Comparison of ENCODE assay signal across 7 mouse cellular contexts in genomic region chr17:21635758-21636157, GRCm38 (mm10). TPM values are rescaled to one million over a fixed set of nuclear protein-coding genes. Genes with fewer than 3 reads are reported as not detected.
DNase-seq lines count a peak whose midpoint lies in the region; ATAC-seq lines count a peak whose summit lies in the region.
"Not testable (repeated sequence)": the region's sequence is repeated elsewhere in the genome, so short reads cannot be mapped to it uniquely, and the experiment has no call there.
"Had no signal": no experiment of that assay in that cellular context is flagged by ENCODE, and none has a peak within 500 bp of the region (broad histone marks: within the 10 kb centered on the region; RNA-seq: fewer than 3 reads in every experiment).

No protein-coding gene starts in this region.

- ATAC-seq in intestine, embryonic 14.5 days (replicated peaks; ENCODE audit: low FRiP score, low TSS enrichment, low read depth), result peak; percentile 62; the same call in 1 of the 2 replicates
- peak; percentile 79 for ATAC-seq in intestine, embryonic 15.5 days
- peak; percentile 80 for ATAC-seq in intestine, embryonic 16.5 days

- not testable (repeated sequence) for H3K27me3 ChIP-seq in intestine, embryonic 14.5 days (replicated peaks; ENCODE audit: control insufficient read depth, insufficient read depth, low read length); intestine, embryonic 15.5 days (replicated peaks); intestine, embryonic 16.5 days (replicated peaks; ENCODE audit: control insufficient read depth, insufficient read depth, low read length)

- not testable (repeated sequence) for H3K4me3 ChIP-seq in intestine, embryonic 14.5 days (ENCODE audit: low read depth, low read length); intestine, embryonic 15.5 days (replicated peaks); intestine, embryonic 16.5 days (ENCODE audit: low read length)

- H3K9me3 ChIP-seq in intestine, embryonic 14.5 days (ENCODE audit: control insufficient read depth, low read length); intestine, embryonic 15.5 days; intestine, embryonic 16.5 days (ENCODE audit: control insufficient read depth, low read length): not testable (repeated sequence)

- not testable (repeated sequence) for H3K36me3 ChIP-seq in intestine, embryonic 14.5 days (ENCODE audit: control insufficient read depth, insufficient read depth, low read length); intestine, embryonic 15.5 days; intestine, embryonic 16.5 days (ENCODE audit: control insufficient read depth, insufficient read depth, low read length)

- WGBS in intestine, embryonic 14.5 days, result 54% methylated on average over 4 of the region's 4 CpGs
- 42% methylated on average over 4 of the region's 4 CpGs for WGBS in intestine, embryonic 15.5 days
- WGBS in intestine, embryonic 16.5 days, result 54% methylated on average over 4 of the region's 4 CpGs

- DNase-seq in ZHBTc4 (ENCODE audit: low read depth, low spot score), result peak; percentile 18
- DNase-seq in intestine, embryonic 14.5 days (ENCODE audit: low spot score), result not testable (repeated sequence)

- H3K27ac ChIP-seq in intestine, embryonic 14.5 days (ENCODE audit: low read depth); intestine, embryonic 15.5 days; intestine, embryonic 16.5 days (ENCODE audit: low read length): not testable (repeated sequence)

- H3K4me2 ChIP-seq in intestine, embryonic 14.5 days (ENCODE audit: low read length); intestine, embryonic 15.5 days (replicated peaks); intestine, embryonic 16.5 days (ENCODE audit: low read depth, low read length): not testable (repeated sequence)

- not testable (repeated sequence) for H3K4me1 ChIP-seq in intestine, embryonic 14.5 days (replicated peaks; ENCODE audit: control insufficient read depth, insufficient read depth, low read length); intestine, embryonic 15.5 days (replicated peaks); intestine, embryonic 16.5 days (ENCODE audit: control insufficient read depth, insufficient read depth, low read length)

- not testable (repeated sequence) for H3K9ac ChIP-seq in intestine, embryonic 14.5 days (ENCODE audit: low read length); intestine, embryonic 15.5 days; intestine, embryonic 16.5 days (ENCODE audit: low read depth, low read length)

RNA-seq across cellular contexts. Expression of gene Zfp983, which starts 14.7 kb away (rescaled TPM):
- 3.9 and 5.1 TPM in 2 replicates for polyA plus RNA-seq in intestine, embryonic 14.5 days (2014; fragmentation: Nextera tagmentation; extraction: Ambion mirVana)
- polyA plus RNA-seq in intestine, embryonic 15.5 days (2015; fragmentation: Nextera tagmentation; extraction: Ambion mirVana), result 3.7 and 4.1 TPM in 2 replicates
- 3.4 and 3.9 TPM in 2 replicates for polyA plus RNA-seq in intestine, embryonic 16.5 days (2015; fragmentation: Nextera tagmentation; extraction: Ambion mirVana)

RNA-seq across cellular contexts. Expression of gene Gm10226, which starts 55.9 kb away (rescaled TPM):
- 4.5 and 8.1 TPM in 2 replicates for polyA plus RNA-seq in intestine, embryonic 14.5 days (2014; fragmentation: Nextera tagmentation; extraction: Ambion mirVana)
- 6.3 and 8.4 TPM in 2 replicates for polyA plus RNA-seq in intestine, embryonic 15.5 days (2015; fragmentation: Nextera tagmentation; extraction: Ambion mirVana)
- 4.8 and 6.0 TPM in 2 replicates for polyA plus RNA-seq in intestine, embryonic 16.5 days (2015; fragmentation: Nextera tagmentation; extraction: Ambion mirVana)
- polyA plus RNA-seq: adrenal gland, adult 2 months; C2C12; G1E had no signal
